Mouse (Mus musculus) megakaryocyte, embryonic 14.5 days (primary cell): Measurements from ENCODE around the gene Cyba. TPM values are rescaled to one million over a fixed set of nuclear protein-coding genes. Genes with fewer than 3 reads are reported as not detected.

Experiments
- H3K27me3 ChIP-seq: replicated peaks from 2 replicates; pipeline ENCODE3; 2012; ENCODE audit warnings: inconsistent platforms
- H3K36me3 ChIP-seq: replicated peaks from 2 replicates; pipeline ENCODE3; 2012; ENCODE audit warnings: low read length, inconsistent platforms, mixed read lengths
- H3K4me1 ChIP-seq: 2 replicates; pipeline ENCODE4 v1.6.1; 2012; ENCODE audit warnings: inconsistent platforms
- H3K4me3 ChIP-seq: replicated peaks from 2 replicates; pipeline ENCODE3; 2012; ENCODE audit warnings: moderate library complexity, mild to moderate bottlenecking, inconsistent platforms
- H3K9me3 ChIP-seq: 2 replicates; pipeline ENCODE4 v1.6.1; 2012; ENCODE audit warnings: inconsistent platforms
- FLI1 ChIP-seq: IDR thresholded peaks from 2 replicates; pipeline ENCODE4 v1.6.1; 2012; ENCODE audit warnings: low read length, inconsistent platforms, mixed read lengths
- GATA1 ChIP-seq: IDR thresholded peaks from 3 replicates; pipeline ENCODE4 v1.6.1; 2012; ENCODE audit warnings: mixed read lengths, low read length, inconsistent platforms, borderline replicate concordance
- polyA plus RNA-seq: library from polyadenylated mRNA; stranded (reverse); fragments of >175 nt; gene quantifications from 2 replicates; pipeline ENCODE4 v1.2.3, GENCODE M21; 2012; ENCODE audit warnings: low replicate concordance; ENCODE audit not compliant: insufficient read depth

The Cyba gene
- polyA plus RNA-seq, 1 experiment = 3,699 TPM

- Histone ChIP-seq H3K4me3 (peak overlapping the region; percentile 73), H3K36me3 (peaks cover 92% of the 10 kb centered on the region), H3K9me3 (no peaks in the 10 kb centered on the region), H3K27me3 (no peaks in the 10 kb centered on the region), H3K4me1 (peaks cover 99% of the 10 kb centered on the region)
- TF ChIP-seq GATA1 = no peak
- no peak for TF ChIP-seq FLI1
Measured at GRCm38 (mm10) chr8:122427607-122428006, 5.1 kb downstream of the Cyba start.

DNA sequence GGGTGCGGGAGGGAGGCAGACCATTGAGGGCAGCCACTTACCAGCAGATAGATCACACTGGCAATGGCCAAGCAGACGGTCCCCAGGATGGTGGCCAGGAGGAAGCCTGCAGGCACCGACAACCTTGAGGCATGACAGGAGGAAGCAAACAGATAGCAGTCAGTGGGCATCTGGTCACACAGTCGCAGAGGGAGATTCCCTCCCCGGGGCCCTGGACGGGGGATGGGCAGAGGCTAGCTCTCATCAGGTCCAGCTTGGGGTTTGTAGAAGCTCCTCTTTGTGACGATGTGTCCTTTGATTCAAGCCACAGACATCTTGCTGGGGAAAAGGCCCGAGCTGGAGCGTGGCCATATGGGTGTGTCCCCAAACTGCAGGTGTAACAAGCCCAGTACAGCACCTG, 6.6 kb downstream of the Cyba start:
- Histone ChIP-seq H3K4me1 (peaks cover 94% of the 10 kb centered on the region), H3K36me3 (peaks cover 93% of the 10 kb centered on the region), H3K4me3 (peak overlapping the region; percentile 80), H3K9me3 (no peaks in the 10 kb centered on the region), H3K27me3 (no peaks in the 10 kb centered on the region)
- TF ChIP-seq GATA1 = no peak
- no peak for TF ChIP-seq FLI1

DNA sequence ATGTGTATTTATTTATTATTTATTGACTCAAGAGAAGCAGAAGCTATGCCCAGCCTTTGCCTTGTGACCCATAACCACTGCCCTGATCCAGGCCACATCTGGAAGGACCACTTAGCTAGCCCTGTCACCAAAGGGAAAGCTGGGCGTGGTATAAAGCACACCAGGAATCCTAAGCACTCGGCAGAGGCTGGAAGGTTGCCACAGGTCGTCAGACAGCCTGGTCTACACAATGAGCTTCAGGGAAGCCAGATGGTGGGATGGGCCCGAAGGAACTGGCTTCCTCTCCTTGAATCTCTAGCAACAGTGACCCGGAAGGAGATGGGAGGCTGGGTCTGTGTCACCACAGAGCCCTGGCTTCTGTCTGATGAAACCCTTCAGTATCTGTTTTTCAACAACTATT, 9.1 kb downstream of the Cyba start:
- Histone ChIP-seq H3K9me3 (no peaks in the 10 kb centered on the region), H3K36me3 (peaks cover 90% of the 10 kb centered on the region), H3K4me3 (no peak overlapping the region), H3K4me1 (peaks cover 87% of the 10 kb centered on the region), H3K27me3 (no peaks in the 10 kb centered on the region)
- TF ChIP-seq FLI1 (no peak), GATA1 (no peak)

DNA sequence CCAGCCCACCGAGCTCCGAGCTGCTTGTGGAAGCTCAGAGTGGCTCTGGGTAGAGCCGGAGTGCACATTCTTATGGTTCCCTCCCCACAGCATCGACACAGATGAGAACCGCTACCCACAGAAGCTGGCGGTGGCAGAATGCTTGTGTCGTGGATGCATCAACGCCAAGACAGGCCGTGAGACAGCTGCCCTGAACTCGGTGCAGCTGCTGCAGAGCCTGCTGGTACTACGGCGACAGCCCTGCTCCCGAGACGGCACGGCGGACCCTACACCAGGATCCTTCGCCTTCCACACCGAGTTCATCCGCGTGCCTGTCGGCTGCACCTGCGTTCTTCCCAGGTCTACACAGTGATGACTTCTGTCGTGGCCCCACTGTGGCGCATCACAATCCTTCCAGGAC, 9.5 kb downstream of the Cyba start:
- TF ChIP-seq GATA1 (no peak), FLI1 (no peak)
- H3K4me1 ChIP-seq = peaks cover 87% of the 10 kb centered on the region
- H3K9me3 ChIP-seq = no peaks in the 10 kb centered on the region
- peaks cover 90% of the 10 kb centered on the region for H3K36me3 ChIP-seq
- no peak overlapping the region for H3K4me3 ChIP-seq
- H3K27me3 ChIP-seq = no peaks in the 10 kb centered on the region

- Histone ChIP-seq H3K9me3 (no peaks in the 10 kb centered on the region), H3K4me1 (peaks cover 86% of the 10 kb centered on the region), H3K4me3 (no peak within 1 kb of the TSS), H3K36me3 (peaks cover 87% of the 10 kb centered on the region), H3K27me3 (no peaks in the 10 kb centered on the region)
- no peak for TF ChIP-seq GATA1
- no peak for TF ChIP-seq FLI1
Measured at GRCm38 (mm10) chr8:122421376-122422070, 11.2 kb downstream of the Cyba start, which contains the start of gene Il17c. Gene Il17c (plus strand): TSS chr8:122422020.

GRCm38 (mm10) chr8:122419881-122420555, 12.7 kb downstream of the Cyba start:
- H3K9me3 ChIP-seq = no peaks in the 10 kb centered on the region
- no peak overlapping the region for H3K4me3 ChIP-seq
- H3K36me3 ChIP-seq = peaks cover 87% of the 10 kb centered on the region
- TF ChIP-seq GATA1 (no peak), FLI1 (no peak)
- peaks cover 86% of the 10 kb centered on the region for H3K4me1 ChIP-seq
- no peaks in the 10 kb centered on the region for H3K27me3 ChIP-seq

DNA sequence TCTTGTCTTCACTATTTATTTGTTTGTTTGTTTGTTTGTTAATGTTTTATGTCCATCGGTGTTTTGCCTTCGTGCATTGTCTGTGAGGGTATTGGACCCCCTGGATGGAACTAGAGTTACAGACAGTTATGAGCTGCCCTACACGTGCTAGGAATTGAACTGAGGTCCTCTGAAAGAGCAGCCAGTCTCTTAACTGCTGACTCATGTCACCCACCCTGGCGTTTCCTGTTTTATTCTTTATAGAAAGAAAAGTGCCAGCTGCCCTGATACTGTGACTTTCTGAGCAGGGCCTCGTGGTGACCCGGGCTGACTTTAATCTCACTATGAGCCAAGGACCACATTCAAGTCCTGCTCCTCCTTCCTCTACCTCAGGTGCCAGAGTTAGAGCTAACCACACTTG, 17.2 kb downstream of the Cyba start:
- H3K9me3 ChIP-seq = no peaks in the 10 kb centered on the region
- H3K27me3 ChIP-seq = no peaks in the 10 kb centered on the region
- H3K4me3 ChIP-seq = peak overlapping the region; percentile 55
- H3K36me3 ChIP-seq = peaks cover 94% of the 10 kb centered on the region
- TF ChIP-seq GATA1 = no peak
- TF ChIP-seq FLI1 = no peak
- peaks cover 92% of the 10 kb centered on the region for H3K4me1 ChIP-seq

- H3K36me3 ChIP-seq = peaks cover 97% of the 10 kb centered on the region
- no peaks in the 10 kb centered on the region for H3K27me3 ChIP-seq
- no peak for TF ChIP-seq FLI1
- TF ChIP-seq GATA1 = no peak
- H3K4me3 ChIP-seq = no peak overlapping the region
- no peaks in the 10 kb centered on the region for H3K9me3 ChIP-seq
- peaks cover 93% of the 10 kb centered on the region for H3K4me1 ChIP-seq
Measured at GRCm38 (mm10) chr8:122414311-122414710, 18.4 kb downstream of the Cyba start.

- Histone ChIP-seq H3K4me1 (peaks cover 93% of the 10 kb centered on the region), H3K4me3 (peak overlapping the region; percentile 17), H3K27me3 (no peaks in the 10 kb centered on the region), H3K9me3 (no peaks in the 10 kb centered on the region), H3K36me3 (peaks cover 98% of the 10 kb centered on the region)
- TF ChIP-seq GATA1 (no peak), FLI1 (no peak)
Measured at GRCm38 (mm10) chr8:122407678-122408077, 25.1 kb downstream of the Cyba start.

DNA sequence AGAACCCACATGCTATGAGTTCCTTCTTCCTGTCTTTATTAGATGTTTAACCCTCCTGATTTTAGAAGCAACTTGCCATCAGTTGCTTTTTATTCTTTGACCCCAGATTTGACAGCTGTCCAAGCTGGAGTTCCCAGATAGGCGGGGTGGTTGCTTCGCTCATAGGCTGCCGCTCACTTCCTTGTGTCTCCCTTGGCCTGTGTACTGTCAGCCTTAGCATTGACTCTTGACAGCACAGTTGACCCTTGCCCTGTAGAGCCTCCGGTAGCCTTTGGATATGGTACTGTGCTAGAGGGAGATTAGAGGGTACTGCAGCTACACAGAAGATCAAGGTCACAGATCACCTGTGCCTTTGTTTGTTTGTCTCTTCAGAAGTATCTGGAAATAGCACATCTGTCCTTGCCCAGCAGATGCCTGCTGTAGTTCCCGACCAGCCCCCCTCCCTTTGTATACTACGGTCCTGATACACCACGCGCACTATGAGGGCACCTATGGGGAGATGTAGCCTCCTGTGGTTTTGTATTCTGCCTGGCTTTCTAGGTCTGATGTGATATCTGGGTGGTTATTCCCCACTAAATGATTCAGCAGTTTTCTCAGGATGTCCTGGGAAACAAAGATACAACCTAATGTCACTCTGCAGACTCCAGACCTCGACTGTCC, 27.5 kb downstream of the Cyba start:
- Histone ChIP-seq H3K9me3 (no peaks in the 10 kb centered on the region), H3K27me3 (no peaks in the 10 kb centered on the region), H3K36me3 (peaks cover 98% of the 10 kb centered on the region), H3K4me3 (peak overlapping the region; percentile 80), H3K4me1 (peaks cover 99% of the 10 kb centered on the region)
- TF ChIP-seq GATA1 = no peak
- no peak for TF ChIP-seq FLI1

DNA sequence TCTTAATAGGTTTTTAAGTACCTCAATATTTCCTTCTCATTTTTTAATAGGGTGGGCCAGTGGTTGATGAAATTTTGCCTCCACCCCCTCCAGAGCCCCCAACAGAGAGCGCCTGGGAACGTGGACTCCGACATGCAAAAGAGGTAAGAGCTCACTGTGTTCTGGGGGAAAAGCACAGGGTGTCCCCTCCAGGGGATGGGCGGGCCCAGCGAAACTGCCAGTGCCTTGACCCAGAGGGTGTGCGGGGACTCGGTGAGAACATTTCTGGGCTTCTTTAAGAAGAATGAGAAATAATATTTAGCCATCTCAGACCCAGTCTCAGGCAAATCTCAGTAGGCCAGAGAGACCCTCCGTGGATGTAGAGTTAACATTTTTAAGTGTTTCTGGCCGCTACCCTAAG, 34.5 kb downstream of the Cyba start:
- no peaks in the 10 kb centered on the region for H3K27me3 ChIP-seq
- TF ChIP-seq GATA1 (no peak), FLI1 (no peak)
- no peaks in the 10 kb centered on the region for H3K9me3 ChIP-seq
- no peak overlapping the region for H3K4me3 ChIP-seq
- H3K36me3 ChIP-seq = peaks cover 100% of the 10 kb centered on the region
- peaks cover 37% of the 10 kb centered on the region for H3K4me1 ChIP-seq
